Mouse (Mus musculus) intestine, embryonic 14.5 days (tissue): Measurements from ENCODE around the gene Preb. TPM values are rescaled to one million over a fixed set of nuclear protein-coding genes. Genes with fewer than 3 reads are reported as not detected.

ENCODE experiments used
- ATAC-seq: fragments of 200-750 bp; cut with Nextera tagmentation; replicated peaks from 2 replicates; pipeline ENCODE4 v1.8.0; 2017; ENCODE audit warnings: low read depth, moderate number of reproducible peaks, moderate TSS enrichment, moderate library complexity; ENCODE audit not compliant: low FRiP score, low TSS enrichment
- DNase-seq: peaks from one replicate; pipeline ENCODE4 v3.0.0-alpha.2; 2018; ENCODE audit warnings: low spot score
- H3K27ac ChIP-seq: fragments of 300-500 bp; sonication (generic); 2 replicates; pipeline ENCODE4 v1.5.1; 2014; ENCODE audit warnings: low read depth, mild to moderate bottlenecking, control low read depth
- H3K27me3 ChIP-seq: fragments of 300-500 bp; sonication (generic); replicated peaks from 2 replicates; pipeline ENCODE4 v1.6.1; 2014; ENCODE audit warnings: low read length, control low read depth; ENCODE audit not compliant: control insufficient read depth, insufficient read depth
- H3K36me3 ChIP-seq: fragments of 300-500 bp; sonication (generic); 2 replicates; pipeline ENCODE4 v1.6.1; 2014; ENCODE audit warnings: low read length, control low read depth; ENCODE audit not compliant: control insufficient read depth, insufficient read depth
- H3K4me1 ChIP-seq: fragments of 300-500 bp; sonication (generic); replicated peaks from 2 replicates; pipeline ENCODE4 v1.6.1; 2014; ENCODE audit warnings: low read length, control low read depth, mixed read lengths; ENCODE audit not compliant: control insufficient read depth, insufficient read depth
- H3K4me2 ChIP-seq: fragments of 300-500 bp; sonication (generic); 2 replicates; pipeline ENCODE4 v1.6.1; 2014; ENCODE audit warnings: low read length
- H3K4me3 ChIP-seq: fragments of 300-500 bp; sonication (generic); 2 replicates; pipeline ENCODE4 v1.5.1; 2014; ENCODE audit warnings: low read depth, low read length, control low read depth, mixed read lengths
- H3K9ac ChIP-seq: fragments of 300-500 bp; sonication (generic); 2 replicates; pipeline ENCODE4 v1.6.1; 2014; ENCODE audit warnings: mild to moderate bottlenecking, low read length
- H3K9me3 ChIP-seq: fragments of 300-500 bp; sonication (generic); 2 replicates; pipeline ENCODE4 v1.6.1; 2016; ENCODE audit warnings: low read length, control low read depth; ENCODE audit not compliant: control insufficient read depth
- WGBS: fragments of 180-500 bp; shearing (Covaris S2); extraction: QIAGEN DNeasy Blood & Tissue Kit; methylation state at CpG from one replicate; pipeline ENCODE4 v1.1.7; 2014; 5-methylcytosine and 5-hydroxymethylcytosine counted together
- polyA plus RNA-seq: library from polyadenylated mRNA; unstranded; fragments of >200 nt; fragmentation: Nextera tagmentation; extraction: Ambion mirVana; gene quantifications from 2 replicates; pipeline ENCODE4 v1.2.1, GENCODE M21; 2014

Gene Preb
- polyA plus RNA-seq, 1 experiment from 2014 or later, result 110 TPM

- H3K4me2 ChIP-seq, result peak within 1 kb of the TSS; percentile 71
- 2% methylated on average over 40 of the region's 40 CpGs for WGBS
- peaks cover 47% of the 10 kb centered on the region for H3K36me3 ChIP-seq
- peak within 1 kb of the TSS; percentile 73 for H3K27ac ChIP-seq
- H3K4me3 ChIP-seq, result peak within 1 kb of the TSS; percentile 47
- H3K27me3 ChIP-seq, result no peaks in the 10 kb centered on the region
- no peaks in the 10 kb centered on the region for H3K9me3 ChIP-seq
- H3K4me1 ChIP-seq, result peaks cover 21% of the 10 kb centered on the region
- DNase-seq (peak; percentile 98), ATAC-seq (peak; percentile 86)
- H3K9ac ChIP-seq, result peak within 1 kb of the TSS; percentile 51
Observed at GRCm38 (mm10) chr5:30921256-30922033, 38.7 kb downstream of the Preb start, which contains the start of gene Khk. TSS of gene Khk (plus strand) at chr5:30921431.

GRCm38 (mm10) chr5:30920621-30921020, 39.5 kb downstream of the Preb start:
- Histone ChIP-seq H3K36me3 (peaks cover 47% of the 10 kb centered on the region), H3K4me1 (peaks cover 26% of the 10 kb centered on the region), H3K9me3 (no peaks in the 10 kb centered on the region), H3K27me3 (no peaks in the 10 kb centered on the region), H3K9ac (no peak overlapping the region), H3K4me3 (no peak overlapping the region), H3K27ac (0 out of 2 replicates have a peak overlapping the region, but pooled peaks have one; percentile 73), H3K4me2 (peak overlapping the region; percentile 71)
- ATAC-seq, result no peak
- WGBS, result 64% methylated on average over 19 of the region's 19 CpGs
- DNase-seq, result peak; percentile 59

DNA sequence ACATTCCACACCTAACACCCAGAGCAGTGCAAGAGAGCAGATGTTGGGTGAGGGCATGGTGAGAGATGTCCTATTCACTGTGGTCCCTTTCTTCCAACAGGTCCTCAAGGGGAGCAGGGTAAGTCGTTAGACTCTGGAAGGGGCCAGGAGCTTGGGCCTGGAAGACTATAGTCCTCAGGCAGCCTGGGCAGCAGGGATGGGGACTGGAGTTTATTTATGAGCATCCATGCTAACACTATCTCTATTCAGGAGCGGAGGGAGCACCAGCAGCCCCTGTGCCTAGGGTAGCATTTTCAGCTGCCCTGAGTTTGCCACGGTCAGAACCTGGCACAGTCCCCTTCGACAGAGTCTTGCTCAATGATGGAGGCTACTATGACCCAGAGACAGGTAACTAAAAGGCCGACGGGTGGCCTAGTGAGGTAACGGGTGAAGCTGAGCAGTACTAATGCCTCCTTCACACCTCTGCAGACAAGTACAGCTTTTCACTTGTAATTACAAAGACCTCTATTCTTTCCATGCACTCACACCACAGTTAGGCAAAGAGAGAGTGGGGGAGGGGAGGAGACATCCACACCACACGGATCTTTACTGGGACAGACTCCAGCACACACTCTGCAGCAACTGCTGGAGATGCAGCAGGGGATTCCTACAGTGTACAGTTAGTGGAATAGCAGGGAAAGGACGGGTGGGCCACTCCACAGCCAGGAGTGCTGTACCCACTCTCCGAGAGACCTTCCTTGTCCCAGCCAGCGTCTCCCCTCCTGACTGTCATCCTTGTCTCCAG, 40.1 kb downstream of the Preb start:
- H3K4me2 ChIP-seq, result peak overlapping the region; percentile 71; the same call in 1 of the 2 replicates
- DNase-seq, result no peak
- H3K9ac ChIP-seq, result no peak overlapping the region
- H3K36me3 ChIP-seq, result peaks cover 44% of the 10 kb centered on the region
- H3K9me3 ChIP-seq, result no peaks in the 10 kb centered on the region
- WGBS, result 71% methylated on average over 11 of the region's 11 CpGs
- no peaks in the 10 kb centered on the region for H3K27me3 ChIP-seq
- no peak overlapping the region for H3K4me3 ChIP-seq
- no peak for ATAC-seq
- peaks cover 29% of the 10 kb centered on the region for H3K4me1 ChIP-seq
- no peak overlapping the region for H3K27ac ChIP-seq

DNA sequence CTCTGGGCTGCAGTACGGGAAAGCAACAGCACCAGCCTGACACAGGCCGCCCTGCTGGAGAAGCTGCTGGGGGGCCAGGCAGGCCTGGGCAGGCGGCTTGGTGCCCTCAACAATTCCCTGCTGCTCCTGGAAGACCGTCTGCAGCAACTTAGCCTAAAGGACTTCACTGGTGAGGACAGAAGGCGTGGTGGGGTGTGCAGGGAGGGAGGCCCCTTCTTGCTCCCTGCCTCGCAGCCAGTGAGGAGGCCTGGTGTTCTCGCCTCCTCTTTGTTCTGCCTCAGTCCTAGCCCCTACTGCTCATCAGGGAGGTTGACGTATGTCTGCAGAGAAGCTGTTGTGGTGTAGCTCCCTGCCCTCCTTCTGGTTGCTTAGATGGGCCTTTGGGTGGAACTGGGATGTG, 41.5 kb downstream of the Preb start:
- Histone ChIP-seq H3K9me3 (no peaks in the 10 kb centered on the region), H3K27me3 (no peaks in the 10 kb centered on the region), H3K36me3 (peaks cover 44% of the 10 kb centered on the region), H3K4me3 (no peak overlapping the region), H3K4me1 (peaks cover 29% of the 10 kb centered on the region), H3K4me2 (no peak overlapping the region), H3K27ac (no peak overlapping the region), H3K9ac (no peak overlapping the region)
- DNase-seq, result no peak
- ATAC-seq, result no peak
- WGBS, result 84% methylated on average over 8 of the region's 8 CpGs

- no peak for ATAC-seq
Observed at GRCm38 (mm10) chr5:30917891-30918670, 42.1 kb downstream of the Preb start.

GRCm38 (mm10) chr5:30917348-30917747, 42.8 kb downstream of the Preb start:
- Histone ChIP-seq H3K4me1 (peaks cover 33% of the 10 kb centered on the region), H3K4me2 (no peak overlapping the region), H3K36me3 (peaks cover 44% of the 10 kb centered on the region), H3K9ac (no peak overlapping the region), H3K27ac (no peak overlapping the region), H3K9me3 (no peaks in the 10 kb centered on the region), H3K4me3 (no peak overlapping the region), H3K27me3 (no peaks in the 10 kb centered on the region)
- 89% methylated on average over 11 of the region's 11 CpGs for WGBS
- ATAC-seq (no peak), DNase-seq (no peak)

More at GRCm38 (mm10) chr5:30917891-30918670, 42.1 kb downstream of the Preb start:
- Histone ChIP-seq H3K27me3 (no peaks in the 10 kb centered on the region), H3K27ac (no peak overlapping the region), H3K36me3 (peaks cover 44% of the 10 kb centered on the region), H3K4me3 (no peak overlapping the region), H3K4me2 (no peak overlapping the region), H3K9me3 (no peaks in the 10 kb centered on the region), H3K4me1 (peaks cover 29% of the 10 kb centered on the region), H3K9ac (no peak overlapping the region)
- no peak for DNase-seq
- 89% methylated on average over 31 of the region's 31 CpGs for WGBS

DNA sequence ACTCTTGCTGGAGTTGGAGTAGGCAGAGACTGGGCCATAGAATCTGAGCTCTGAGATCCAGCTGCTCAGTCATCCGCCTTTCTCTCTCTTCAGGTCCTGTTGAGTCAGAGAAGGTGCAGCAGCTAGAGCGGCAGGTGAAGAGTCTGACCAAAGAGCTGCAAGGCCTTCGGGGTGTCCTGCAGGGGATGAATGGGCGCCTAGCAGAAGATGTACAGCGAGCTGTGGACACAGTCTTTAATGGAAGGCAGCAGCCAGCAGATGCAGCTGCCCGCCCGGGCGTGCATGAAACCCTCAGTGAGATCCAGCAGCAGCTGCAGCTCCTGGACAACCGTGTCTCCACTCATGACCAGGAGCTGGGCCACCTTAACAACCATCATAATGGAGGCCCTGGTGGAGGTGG, 43.3 kb downstream of the Preb start:
- no peak overlapping the region for H3K9ac ChIP-seq

GRCm38 (mm10) chr5:30915974-30916433, 44.2 kb downstream of the Preb start:
- Histone ChIP-seq H3K4me2 (peak overlapping the region; percentile 89), H3K27me3 (no peaks in the 10 kb centered on the region), H3K9me3 (no peaks in the 10 kb centered on the region), H3K4me1 (peaks cover 33% of the 10 kb centered on the region), H3K9ac (peak overlapping the region; percentile 84; the same call in 1 of the 2 replicates), H3K4me3 (peak overlapping the region; percentile 75), H3K27ac (peak overlapping the region; percentile 96; the same call in 1 of the 2 replicates), H3K36me3 (peaks cover 43% of the 10 kb centered on the region)
- WGBS, result 2% methylated on average over 7 of the region's 7 CpGs
- DNase-seq (peak; percentile 81), ATAC-seq (peak; percentile 69)

More for the DNA sequence above, 43.3 kb downstream of the Preb start:
- WGBS, result 91% methylated on average over 9 of the region's 9 CpGs
- H3K36me3 ChIP-seq, result peaks cover 44% of the 10 kb centered on the region
- H3K4me2 ChIP-seq, result no peak overlapping the region
- peaks cover 31% of the 10 kb centered on the region for H3K4me1 ChIP-seq
- no peaks in the 10 kb centered on the region for H3K9me3 ChIP-seq
- H3K27ac ChIP-seq, result no peak overlapping the region
- no peak for ATAC-seq
- H3K4me3 ChIP-seq, result no peak overlapping the region
- DNase-seq, result no peak
- no peaks in the 10 kb centered on the region for H3K27me3 ChIP-seq
